Mouse (Mus musculus) cerebellum, adult 18-20 months (tissue): ENCODE results near the gene Mier2.

Experiments used
- DNase-seq, 2 experiments: peaks; one replicate each; pipeline ENCODE4 v3.0.0; 2021

The Mier2 gene

DNA sequence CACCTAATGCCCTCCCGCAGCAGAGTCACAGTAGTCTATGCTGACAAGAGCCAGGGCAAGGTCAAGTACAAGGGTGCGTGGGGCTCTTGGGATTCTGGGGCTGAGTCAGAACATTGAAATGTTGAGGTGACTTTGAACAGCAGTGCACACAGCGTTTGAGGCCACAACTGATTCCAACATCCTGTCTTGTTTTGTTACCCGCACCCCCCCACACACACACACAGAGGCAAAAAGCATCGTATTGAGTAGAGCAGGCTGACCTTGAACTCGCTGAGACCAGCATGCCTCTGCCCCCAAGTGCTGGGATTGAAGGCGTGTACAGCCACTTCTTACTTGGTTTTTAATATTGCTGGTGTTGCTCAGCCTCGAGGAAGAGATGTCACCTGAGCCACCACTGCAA lies 19.4 kb upstream of the Mier2 start:
- DNase-seq: no peak

DNA sequence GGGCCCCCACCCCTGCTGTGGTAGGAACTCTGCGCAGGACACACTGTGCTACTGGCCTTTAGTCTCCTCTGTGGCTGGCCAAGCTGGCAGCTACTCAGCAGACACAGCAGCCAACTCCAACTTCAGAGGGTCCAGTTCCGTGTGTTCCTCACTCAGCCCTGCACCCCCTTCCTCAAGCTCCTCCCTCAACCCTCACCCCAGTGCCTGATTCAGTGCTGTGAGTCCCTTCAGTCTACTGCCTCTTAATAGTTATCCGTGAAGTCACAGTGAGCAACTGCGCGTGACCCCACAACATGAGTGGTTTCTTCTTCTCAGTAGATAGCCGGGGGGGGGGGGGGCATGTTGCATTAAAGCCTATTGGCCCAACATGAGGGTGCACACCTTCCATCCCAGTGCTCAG lies 18.6 kb upstream of the Mier2 start:
- DNase-seq: no peak

DNA sequence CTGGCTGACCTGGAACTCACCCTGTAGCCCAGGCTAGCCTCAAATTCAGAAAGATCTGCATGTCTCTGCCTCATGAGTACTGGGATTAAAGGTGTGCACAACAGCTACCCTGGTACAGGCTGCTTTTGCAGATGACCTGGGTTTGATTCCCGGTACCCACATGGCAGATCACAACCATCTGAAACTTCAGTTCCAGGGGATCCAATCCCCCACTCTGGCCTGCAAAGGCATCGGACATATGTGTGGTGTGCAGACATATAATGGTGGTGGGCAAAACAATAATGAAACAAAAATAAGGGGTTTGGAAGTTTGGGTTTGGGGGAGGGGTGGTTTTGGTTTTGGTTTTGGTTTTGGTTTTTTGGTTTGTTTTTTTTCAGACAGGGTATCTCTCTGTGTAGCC lies 16.3 kb upstream of the Mier2 start:
- no peak for DNase-seq

DNA sequence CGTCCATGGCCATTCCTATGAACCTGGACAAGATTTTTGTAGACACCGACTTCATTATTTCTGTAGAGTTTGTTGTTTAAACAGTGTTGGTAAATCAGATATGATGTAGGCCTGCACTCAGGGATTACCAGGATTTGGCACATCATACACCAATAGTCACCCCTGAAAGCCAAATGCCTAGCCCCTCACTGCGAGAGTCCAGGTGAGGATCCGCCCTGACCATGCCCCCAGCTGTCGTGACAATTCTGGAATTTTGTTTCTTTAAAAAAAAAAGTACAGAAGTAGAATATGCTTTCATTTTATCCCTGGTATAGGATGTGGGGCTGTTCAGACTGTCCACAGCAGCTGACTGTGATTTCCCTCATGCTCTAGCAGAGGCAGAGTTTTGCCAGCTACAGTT lies 14.9 kb upstream of the Mier2 start:
- no peak for DNase-seq

DNA sequence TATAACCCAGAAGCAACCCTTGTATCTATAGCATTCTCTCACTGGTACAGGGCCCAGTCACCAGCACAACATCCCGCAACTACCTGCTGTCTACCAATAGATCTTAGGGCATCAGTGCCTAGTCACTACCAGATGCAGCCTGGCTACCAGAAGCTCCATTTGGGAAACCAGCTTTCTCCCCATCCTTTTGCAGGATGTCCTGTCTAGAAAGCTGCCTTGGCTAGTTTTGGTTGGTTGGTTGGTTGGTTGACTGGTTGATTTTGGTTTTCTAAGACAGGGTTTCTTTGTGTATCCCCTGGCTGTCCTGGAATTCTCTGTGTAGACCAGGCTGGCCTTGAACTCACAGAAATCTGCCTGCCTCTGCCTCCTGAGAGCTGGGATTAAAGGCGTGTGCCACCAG lies 4.7 kb upstream of the Mier2 start:
- DNase-seq: no peak

DNA sequence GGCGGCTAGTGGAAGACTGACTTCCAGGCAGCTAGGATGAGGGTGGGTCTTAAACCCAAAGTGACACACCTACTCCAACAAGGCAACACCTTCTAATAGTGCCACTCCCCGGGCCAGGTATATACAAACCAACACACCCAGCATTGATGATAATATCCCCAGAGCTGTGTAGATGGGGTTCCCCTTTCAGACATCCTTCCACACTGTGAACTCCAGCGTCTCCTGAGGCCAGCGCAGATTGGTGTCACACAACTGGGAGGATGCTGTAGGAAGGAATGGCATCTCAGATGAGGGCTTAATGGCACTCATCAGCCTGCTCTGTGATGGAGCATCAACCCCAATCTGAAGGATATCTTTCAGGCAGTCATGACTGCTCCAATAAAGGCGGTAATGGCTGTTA lies 2.5 kb upstream of the Mier2 start:
- DNase-seq: no peak

DNA sequence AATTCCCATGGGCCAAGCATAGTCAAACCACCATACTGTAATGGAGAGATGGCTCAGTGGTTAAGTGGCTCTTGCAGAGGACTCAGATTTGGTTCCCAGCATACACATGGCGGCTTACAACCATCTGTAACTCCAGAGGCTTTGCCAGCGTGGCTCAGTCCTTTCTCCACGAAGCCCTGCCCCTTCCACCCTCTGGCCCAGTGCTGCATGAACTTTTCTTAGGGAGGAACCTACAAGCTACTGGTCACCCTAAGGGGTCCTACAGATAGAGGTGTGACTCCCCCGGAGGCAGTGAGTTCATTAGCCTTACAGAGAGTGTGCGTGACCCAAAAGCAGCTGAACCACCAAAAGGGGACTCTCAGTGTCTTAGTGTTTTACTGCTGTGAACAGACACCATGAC lies 2.0 kb upstream of the Mier2 start:
- DNase-seq: no peak

DNA sequence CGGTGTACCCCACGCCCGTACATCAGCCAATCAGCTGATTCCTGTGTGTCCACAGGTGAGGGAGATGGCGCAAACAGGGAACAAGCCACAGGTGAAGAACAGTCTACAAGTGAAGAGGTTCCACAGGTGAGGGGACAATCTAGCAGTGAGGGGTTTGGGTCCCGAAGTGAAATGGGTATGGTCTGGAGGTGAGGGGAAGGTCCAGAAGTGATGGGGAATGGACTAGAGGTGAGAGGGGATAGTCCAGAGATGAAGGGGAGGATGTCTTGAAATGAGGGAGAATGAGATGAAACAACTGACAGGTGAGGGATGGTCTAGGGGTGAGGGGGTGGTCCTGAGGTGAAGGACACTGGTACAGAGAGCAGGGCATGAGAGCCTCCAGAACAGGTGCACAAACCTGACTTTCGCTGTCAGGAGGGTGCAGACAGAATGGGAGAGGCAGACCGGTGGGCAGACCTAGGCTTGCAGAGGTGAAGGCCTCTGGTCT lies 282 bp upstream of the Mier2 start:
- no peak for DNase-seq

DNA sequence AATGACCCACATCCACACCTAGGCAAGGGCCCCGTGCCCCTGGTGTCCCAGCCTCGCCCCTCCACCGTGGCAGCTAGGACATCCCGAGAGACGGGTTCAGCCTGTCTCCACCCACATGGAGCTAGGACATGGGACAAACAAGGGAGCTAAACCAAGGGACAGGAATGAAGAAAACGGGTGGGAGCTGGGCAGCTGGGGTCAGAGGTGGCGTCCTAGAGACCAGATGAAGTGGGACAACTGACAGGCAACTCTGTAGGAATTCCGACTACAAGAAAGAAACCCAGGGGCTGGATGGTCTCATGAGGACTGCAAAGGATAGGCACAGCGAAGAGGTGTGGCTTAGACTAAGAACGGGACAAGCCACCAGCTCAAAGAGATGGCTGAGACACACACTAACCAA lies 1.3 kb downstream of the Mier2 start:
- no peak for DNase-seq

DNA sequence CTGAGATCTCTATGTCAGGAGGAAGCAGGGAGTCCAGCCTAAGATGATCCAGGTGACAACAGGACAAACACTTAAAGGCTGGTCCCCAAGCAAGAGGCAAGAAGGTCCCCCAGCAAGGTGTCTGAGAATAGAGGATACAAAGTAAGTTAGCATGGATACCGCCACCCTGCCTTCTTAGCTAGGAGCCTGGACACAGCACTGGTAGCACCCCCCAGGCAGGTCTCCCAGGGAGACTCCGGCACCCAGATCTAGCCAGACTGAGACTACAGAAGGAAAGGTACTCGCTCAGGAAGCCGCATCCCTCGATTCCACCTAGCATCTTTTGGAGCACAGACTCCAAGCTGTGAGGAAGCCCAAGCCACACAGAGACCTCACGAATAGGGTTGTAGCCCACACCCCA lies 1.8 kb downstream of the Mier2 start:
- DNase-seq: no peak

DNA sequence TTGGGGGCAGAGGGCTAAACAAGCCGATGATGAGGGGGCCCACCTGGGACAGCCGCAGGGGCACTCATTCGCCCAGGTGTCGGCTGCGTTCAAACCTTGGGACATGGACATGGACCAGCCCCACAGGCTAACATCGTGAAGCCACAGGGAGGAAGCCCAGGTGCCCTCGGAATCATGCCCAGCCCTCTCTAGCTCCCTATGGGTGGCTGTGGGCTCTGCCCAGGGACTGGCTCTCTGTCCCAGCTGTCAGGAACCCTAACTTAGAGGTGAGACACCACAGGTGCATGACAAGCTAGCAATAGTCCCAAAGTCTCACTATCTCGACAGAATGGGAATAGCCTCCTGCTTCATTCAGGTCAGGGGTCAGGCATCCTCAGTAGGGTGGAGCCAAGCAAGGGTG lies 2.5 kb downstream of the Mier2 start:
- DNase-seq: no peak

DNA sequence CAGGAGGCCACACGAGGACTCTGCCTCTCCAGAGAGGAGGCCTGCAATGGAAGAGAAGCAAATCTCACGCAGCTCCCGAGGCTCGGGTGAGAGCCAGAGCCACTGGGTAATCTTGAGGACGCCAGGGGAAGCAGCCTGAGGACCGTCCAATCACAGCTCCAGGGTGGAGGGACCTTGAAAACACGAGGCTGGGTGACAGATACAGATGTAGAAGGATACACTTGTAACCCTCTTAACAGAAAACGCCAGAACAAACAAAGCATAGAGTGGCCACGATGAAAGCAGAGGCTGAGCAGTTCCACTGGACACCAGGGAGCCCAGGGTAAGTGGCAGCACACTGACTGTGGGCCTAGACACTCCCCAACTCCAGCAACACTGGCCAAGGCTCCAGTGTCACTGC lies 4.6 kb downstream of the Mier2 start:
- no peak for DNase-seq

DNA sequence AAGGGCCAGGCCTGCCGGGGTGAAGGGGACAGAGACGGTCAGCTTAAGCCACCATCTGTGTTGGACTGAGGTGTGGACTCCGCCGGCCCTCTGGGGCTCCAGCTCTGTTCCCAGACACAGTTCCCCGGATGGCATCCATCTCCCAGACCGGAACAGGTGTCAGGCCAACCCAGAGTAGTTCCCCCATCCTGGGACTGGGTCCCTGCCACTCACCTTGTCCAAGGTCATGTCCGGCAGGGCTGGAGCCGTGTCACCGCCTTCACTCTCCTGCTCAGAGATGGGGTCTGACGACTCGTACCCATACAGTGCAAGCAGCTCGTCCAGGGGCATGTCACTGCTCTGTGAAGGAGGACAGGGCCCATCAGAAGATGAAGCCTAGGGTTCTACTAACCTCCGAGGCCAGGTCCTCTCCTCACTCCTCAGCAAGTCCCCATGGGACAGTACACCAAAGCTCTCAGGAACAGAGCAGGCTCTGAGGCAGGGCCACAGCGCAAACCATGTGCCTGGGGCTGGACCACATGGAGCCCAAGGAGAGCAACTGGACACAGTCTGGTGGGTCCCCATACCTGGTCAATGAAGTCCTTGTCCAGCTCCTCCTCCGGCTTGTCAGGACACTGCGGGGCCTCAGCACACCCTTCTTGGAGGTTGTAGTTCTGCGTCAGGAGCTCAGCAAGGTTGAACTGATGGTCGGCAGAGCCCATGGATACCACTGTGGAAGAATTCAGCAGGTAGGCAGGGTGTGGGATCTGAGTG lies 5.9 kb downstream of the Mier2 start:
- no peak for DNase-seq

DNA sequence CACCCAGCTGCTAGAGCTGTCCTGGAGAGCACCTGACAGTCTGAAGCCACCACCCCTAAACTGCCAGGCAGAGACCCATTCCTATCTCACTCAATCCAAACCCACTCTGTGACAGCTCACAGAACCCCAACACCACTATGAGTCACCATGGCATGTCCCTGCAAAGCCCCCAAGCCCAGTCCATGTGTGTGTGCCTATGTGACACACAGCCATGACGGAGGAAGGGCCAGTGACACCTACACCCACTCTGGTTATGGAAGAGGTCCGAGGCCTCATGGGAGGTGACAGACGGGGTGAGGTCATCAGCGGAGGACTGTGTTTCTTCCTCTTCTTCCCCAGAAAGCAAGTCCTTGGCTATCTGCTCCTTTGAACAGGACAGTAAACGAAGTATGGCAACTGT lies 6.5 kb downstream of the Mier2 start:
- no peak for DNase-seq

DNA sequence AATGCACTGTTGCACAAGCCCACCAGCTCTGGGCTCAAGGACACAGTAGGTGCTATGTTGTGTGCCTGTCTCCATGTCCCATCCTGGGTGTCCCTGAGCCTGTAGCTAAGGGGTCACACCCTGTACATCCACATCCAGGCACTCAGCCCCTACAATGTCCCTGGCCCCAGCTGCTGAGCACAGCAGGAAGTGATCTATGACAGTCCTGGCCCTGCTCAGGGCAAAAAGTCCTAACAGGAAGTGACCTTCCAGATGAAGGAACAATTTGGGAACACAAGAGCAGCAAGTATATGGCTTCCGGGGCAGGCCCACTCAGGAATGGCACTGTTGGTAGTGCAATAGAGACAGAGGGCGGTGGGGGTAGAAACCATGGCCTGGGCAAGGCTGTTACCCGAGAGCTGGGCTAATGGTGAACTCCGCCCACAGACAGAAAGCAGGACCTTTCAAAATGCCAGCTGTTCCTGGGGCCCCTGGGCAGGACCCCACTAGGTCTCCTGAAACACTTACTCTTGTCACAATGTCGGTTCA lies 7.8 kb downstream of the Mier2 start:
- DNase-seq: no peak

DNA sequence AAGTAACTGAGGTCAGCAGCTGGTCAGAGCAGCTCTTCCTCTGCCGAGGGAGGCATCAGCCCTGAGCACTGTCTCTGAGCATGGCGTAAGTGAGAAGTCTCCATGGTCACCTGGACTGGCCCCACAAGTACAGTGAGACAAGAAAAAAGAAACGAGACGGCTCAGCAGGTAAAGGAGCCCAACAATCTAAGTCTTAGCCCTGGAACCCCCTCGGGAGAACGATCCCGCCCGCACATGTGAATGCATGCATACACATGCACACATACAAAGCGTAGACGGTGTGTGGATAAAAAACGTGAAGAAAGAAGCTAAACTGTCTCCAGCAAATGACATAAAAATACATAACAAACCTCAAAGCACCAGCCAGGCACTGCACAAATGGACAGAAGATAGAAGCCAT lies 8.5 kb downstream of the Mier2 start:
- DNase-seq: no peak

DNA sequence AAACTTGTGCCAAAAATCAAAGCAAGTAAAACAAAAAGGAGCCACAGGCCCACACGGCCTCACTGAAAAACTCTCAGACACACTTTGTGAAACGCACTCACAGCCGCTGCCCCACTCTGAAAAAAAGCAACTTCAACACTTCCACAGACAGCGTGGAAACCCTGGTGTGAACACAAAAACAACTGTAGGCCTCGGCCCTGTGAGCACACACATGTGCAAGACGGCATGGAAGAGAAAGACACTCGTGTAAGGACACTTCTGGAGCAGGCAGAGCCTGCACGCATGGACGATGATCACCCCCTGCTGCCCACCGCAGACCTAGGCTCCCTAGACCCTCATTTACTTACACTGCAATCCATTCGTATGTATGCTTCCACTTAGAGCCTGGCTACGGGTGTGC lies 9.1 kb downstream of the Mier2 start:
- DNase-seq: no peak

DNA sequence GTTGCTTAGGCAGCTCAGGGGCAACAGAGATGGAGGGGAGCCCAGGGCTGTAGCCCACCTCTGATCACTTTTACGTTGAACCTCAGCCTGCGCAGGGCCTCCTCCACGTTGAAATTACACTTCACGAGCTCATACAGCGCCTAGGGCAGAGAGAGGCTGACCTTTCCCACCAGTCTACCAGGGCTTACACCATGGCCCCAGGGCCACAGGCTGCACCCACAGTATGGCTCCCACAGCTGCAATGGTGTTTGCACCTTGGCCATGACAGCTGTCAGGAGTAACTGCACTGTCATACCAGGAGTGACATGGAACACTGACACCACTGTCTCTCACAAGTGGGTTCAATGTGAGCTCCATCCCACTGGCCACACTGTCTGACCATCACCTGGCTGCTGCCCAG lies 10.4 kb downstream of the Mier2 start:
- DNase-seq: no peak

DNA sequence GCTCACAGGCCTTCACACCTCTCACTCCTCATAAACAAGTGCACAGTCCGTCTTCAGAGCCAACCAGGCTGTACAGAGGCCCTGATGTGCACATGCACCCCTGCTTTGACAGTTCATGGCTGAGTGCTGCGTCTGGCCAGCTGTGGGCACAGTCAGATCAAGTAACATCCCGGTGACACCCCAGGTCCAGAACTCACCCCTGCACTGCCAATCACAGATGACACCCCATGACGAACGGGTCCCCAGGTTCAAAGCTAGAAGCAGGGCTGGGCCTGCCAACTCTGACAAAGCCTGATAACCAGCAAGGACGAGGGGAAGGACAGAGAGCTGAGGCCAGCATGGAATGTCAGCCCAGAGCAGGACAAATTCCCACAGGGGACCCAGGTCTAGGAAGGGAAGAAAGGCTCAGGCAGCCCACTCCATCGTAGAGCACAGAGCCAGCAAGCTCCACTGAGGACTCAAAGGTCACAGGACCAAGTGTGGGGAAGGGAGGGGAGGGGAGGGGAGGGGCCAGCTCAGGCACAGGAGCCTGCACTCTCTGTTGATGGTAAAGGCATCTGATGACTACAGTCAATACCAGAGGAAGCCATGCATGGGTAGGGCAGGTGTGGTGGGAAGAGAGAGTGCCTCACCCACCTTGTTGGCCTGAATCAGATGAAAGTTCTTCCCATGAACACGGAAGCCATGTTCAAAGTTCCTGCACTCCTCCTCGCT lies 11.0 kb downstream of the Mier2 start:
- DNase-seq: no peak

DNA sequence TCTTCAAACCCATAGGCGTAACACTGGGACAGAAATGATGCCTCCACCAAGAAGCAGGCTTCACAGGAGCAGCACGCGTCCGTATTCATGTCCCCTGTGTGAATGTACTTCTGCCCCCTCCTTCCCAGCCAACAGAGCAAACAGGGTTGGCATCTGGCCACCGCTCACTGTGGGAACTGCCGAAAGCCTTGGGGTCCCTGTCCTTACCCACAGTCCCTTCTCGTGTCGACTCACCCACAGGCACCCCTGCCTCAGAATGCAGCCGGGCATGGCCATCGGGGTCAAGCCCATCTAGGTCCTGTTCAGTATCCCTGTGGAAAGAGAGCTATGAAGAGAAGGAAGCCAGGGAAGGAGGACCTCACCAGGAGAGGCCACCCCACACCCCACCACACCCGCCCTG lies 12.8 kb downstream of the Mier2 start:
- DNase-seq: no peak

DNA sequence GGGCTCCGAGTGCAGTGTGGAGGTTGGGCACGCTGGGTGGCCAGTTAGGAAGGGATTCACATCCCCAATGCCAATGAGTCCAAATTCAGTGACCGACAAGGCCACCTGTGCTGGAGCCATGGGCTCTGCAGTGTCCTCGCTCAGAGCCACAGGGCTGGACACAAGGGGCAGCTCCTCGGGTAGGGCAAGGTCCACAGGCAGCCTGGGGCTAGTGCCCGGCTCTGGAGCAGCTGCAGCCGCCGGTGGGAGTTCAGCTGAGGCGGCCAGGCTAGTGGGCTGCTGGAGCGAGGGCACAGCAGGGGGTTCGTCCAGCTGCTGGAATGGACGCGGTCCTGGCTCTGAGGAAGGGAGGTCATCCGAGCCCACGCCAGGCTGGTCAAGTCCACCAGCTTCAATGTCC lies 13.5 kb downstream of the Mier2 start:
- DNase-seq: no peak

DNA sequence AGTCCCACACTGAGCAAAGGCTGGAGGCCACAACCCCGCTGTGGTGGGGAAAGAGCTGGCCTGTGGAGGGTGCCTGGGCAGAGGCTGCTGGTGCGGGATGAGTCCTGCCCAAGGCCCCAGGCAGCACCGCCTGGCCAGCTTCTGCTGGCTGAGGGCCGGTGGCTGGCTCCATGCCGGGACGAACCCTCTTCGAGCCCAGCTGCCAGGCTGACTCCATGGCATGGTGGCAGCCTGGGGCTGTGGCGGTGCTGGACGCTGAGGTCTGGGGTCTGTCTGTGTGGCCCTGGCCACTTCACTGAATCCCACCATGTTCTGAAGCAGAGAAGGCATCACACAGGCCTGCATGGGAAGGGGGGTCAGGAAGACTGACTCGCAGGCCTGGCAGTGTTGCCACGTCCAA lies 14.3 kb downstream of the Mier2 start:
- peak; percentile 34 to 47 for DNase-seq

DNA sequence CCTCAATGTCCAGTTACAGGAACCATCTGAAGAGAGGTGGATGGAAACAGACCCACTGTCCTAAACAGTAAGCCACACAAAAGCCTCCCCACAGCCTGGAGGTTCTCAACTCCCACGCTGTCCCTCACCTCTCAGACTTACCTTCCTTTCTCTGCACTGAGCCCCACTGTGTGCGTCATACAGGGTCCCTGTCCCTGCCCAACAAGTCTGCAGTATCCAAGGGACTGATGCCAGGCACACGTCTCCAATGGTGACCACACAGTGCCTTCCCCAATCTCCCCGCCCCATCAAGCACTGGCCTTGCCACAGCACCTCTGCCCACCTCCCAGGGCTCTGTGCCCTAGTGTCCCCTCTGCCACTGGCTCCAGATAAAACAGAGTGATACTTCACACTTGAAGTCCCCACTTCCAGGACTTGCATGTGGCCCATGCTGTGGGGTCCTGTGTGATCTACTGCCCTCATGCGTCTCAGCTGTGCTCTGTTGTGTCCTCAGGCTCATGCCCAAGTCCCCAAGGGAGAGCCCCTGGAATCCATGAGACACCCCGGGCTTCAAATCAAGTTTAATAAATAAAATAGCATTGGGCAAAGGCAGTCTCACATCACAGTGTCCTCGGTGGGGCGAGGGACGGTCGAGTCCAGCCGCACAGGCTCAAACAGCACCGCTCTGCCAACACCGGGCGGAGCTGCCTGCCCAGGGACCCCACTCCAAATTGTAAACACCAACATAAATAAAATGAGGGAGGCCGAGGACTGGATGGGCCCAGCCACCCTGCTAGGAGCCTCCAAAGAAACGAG lies 15.1 kb downstream of the Mier2 start:
- no peak for DNase-seq

DNA sequence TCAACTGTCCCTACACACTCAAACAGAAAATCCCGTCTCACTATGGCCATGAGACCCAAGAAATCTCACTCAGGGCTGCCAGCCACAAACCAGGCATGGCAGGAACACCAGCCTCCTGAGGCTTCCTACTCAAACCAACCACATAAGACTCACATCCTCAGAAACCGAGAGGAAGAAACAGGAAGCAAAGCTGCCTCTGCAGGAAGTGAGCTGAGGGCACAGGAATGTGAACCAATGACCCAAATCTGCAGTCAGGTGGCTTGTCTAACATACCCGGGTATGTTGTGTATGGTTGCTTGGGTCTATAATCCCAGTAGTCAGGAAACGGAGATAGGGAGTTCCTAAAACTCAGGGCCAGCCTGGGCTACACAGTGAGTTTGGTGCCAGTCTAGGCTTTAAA lies 16.1 kb downstream of the Mier2 start:
- DNase-seq: no peak
